Mouse (Mus musculus): ENCODE data around the gene Esp1. TPM values are rescaled to one million over a fixed set of nuclear protein-coding genes. Genes with fewer than 3 reads are reported as not detected.

Gene Esp1
- total and polyA plus RNA-seq, 3 experiments = not detected

DNA sequence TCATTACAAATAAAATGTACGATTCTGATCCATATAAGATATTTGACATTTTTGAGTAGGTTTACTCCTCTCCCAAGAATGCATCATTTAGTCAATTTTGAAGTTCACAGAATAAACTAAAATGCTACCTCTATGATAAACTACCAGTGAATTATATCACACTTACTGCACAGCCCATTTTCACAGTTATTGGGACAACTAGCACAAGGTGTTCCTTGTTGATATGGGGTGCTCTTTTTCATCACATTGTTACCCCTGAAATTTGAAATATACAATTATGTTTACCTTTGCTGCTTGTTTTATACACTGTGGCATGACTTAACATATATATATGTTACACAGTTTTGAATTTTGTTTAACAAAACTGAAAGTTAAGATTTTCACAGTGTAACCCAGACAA, 40.2 kb downstream of the Esp1 start:
- TF ChIP-seq GATA2 (IDR thresholded peaks at IDR 0.05; ENCODE audit: borderline replicate concordance, low read depth, low read length) (no peak), TAL1 (conservative IDR thresholded peaks at IDR 0.05; ENCODE audit: low read depth, low read length) (no peak), GATA1 (IDR thresholded peaks at IDR 0.05; ENCODE audit: borderline replicate concordance, low read length) (no peak), POLR2AphosphoS5 (IDR thresholded peaks at IDR 0.05; ENCODE audit: insufficient replicate concordance, low read depth, low read length) (no peak), CTCF (IDR thresholded peaks at IDR 0.05; ENCODE audit: low read depth, low read length) (no peak)
- Histone ChIP-seq H3K4me3 (ENCODE audit: low read depth, low read length) (no peak overlapping the region), H3K4me1 (ENCODE audit: insufficient read depth, low read depth, low read length) (peaks cover 5% of the 10 kb centered on the region; the same call in 1 of the 2 replicates), H3K27me3 (ENCODE audit: insufficient read depth, low read length) (no peaks in the 10 kb centered on the region), H3K9me3 (replicated peaks) (no peaks in the 10 kb centered on the region), H3K36me3 (replicated peaks) (no peaks in the 10 kb centered on the region)
- DNase-seq (ENCODE audit: low spot score) = no peak
- no peak for ATAC-seq (ENCODE audit: extremely low read depth, insufficient number of reproducible peaks, low FRiP score, poor library complexity, severe bottlenecking)

Other genes starting within 250 kb of the Esp1 start
- gene Esp8, start 207.1 kb upstream of the Esp1 start, total RNA-seq (2014; fragmentation: Nextera tagmentation) = not detected in 2 replicates
- not detected in 2 replicates for gene Esp8, start 207.1 kb upstream of the Esp1 start, total RNA-seq (2017)
- not detected in 2 replicates for gene Esp8, start 207.1 kb upstream of the Esp1 start, polyA plus RNA-seq (2012)
- gene Esp6, start 165.6 kb upstream of the Esp1 start, total RNA-seq (2014; fragmentation: Nextera tagmentation) = not detected in 2 replicates
- gene Esp6, start 165.6 kb upstream of the Esp1 start, total RNA-seq (2017) = not detected in 2 replicates
- not detected in 2 replicates for gene Esp6, start 165.6 kb upstream of the Esp1 start, polyA plus RNA-seq (2012)
- gene Esp4, start 128.5 kb upstream of the Esp1 start, total RNA-seq (2014; fragmentation: Nextera tagmentation) = not detected in 2 replicates
- gene Esp4, start 128.5 kb upstream of the Esp1 start, total RNA-seq (2017) = not detected in 2 replicates
- gene Esp4, start 128.5 kb upstream of the Esp1 start, polyA plus RNA-seq (2012) = not detected in 2 replicates
- not detected in 2 replicates for gene Esp3, start 95.0 kb upstream of the Esp1 start, total RNA-seq (2014; fragmentation: Nextera tagmentation)
- 0.11 TPM in 1 of 2 replicates, not detected in the other for gene Esp3, start 95.0 kb upstream of the Esp1 start, total RNA-seq (2017)
- gene Esp3, start 95.0 kb upstream of the Esp1 start, polyA plus RNA-seq (2012) = not detected in 2 replicates
- 12.6 and 17.6 TPM in 2 replicates for gene Crisp2, start 79.9 kb downstream of the Esp1 start, total RNA-seq (2014; fragmentation: Nextera tagmentation)
- 6.9 and 7.1 TPM in 2 replicates for gene Crisp2, start 79.9 kb downstream of the Esp1 start, total RNA-seq (2017)
- 0.08 TPM in 1 of 2 replicates, not detected in the other for gene Crisp2, start 79.9 kb downstream of the Esp1 start, polyA plus RNA-seq (2012)
- gene Rhag, start 84.0 kb downstream of the Esp1 start, total RNA-seq (2014; fragmentation: Nextera tagmentation) = 630 and 645 TPM in 2 replicates
- 110 and 118 TPM in 2 replicates for gene Rhag, start 84.0 kb downstream of the Esp1 start, total RNA-seq (2017)
- 9.5 and 12.7 TPM in 2 replicates for gene Rhag, start 84.0 kb downstream of the Esp1 start, polyA plus RNA-seq (2012)
- gene 9130008F23Rik, start 153.4 kb downstream of the Esp1 start, total RNA-seq (2014; fragmentation: Nextera tagmentation) = not detected in 2 replicates
- gene 9130008F23Rik, start 153.4 kb downstream of the Esp1 start, total RNA-seq (2017) = 0.12 and 0.71 TPM in 2 replicates
- 0.11 and 0.29 TPM in 2 replicates for gene 9130008F23Rik, start 153.4 kb downstream of the Esp1 start, polyA plus RNA-seq (2012)
- not detected in 2 replicates for gene Glyatl3, start 187.2 kb downstream of the Esp1 start, total RNA-seq (2014; fragmentation: Nextera tagmentation)
- not detected in 2 replicates for gene Glyatl3, start 187.2 kb downstream of the Esp1 start, total RNA-seq (2017)
- gene Glyatl3, start 187.2 kb downstream of the Esp1 start, polyA plus RNA-seq (2012) = not detected in 2 replicates
- 35.3 and 36.7 TPM in 2 replicates for gene Mut, start 207.6 kb downstream of the Esp1 start, total RNA-seq (2014; fragmentation: Nextera tagmentation)
- 48.9 and 57.2 TPM in 2 replicates for gene Mut, start 207.6 kb downstream of the Esp1 start, total RNA-seq (2017)
- gene Mut, start 207.6 kb downstream of the Esp1 start, polyA plus RNA-seq (2012) = 2.4 and 3.7 TPM in 2 replicates
- 40.5 and 44.5 TPM in 2 replicates for gene Cenpq, start 207.9 kb downstream of the Esp1 start, total RNA-seq (2014; fragmentation: Nextera tagmentation)
- gene Cenpq, start 207.9 kb downstream of the Esp1 start, total RNA-seq (2017) = 57.3 and 67.1 TPM in 2 replicates
- 1.3 and 2.2 TPM in 2 replicates for gene Cenpq, start 207.9 kb downstream of the Esp1 start, polyA plus RNA-seq (2012)